Mouse (Mus musculus): Measurements from ENCODE around the gene Dnaaf5. TPM values are rescaled to one million over a fixed set of nuclear protein-coding genes. Genes with fewer than 3 reads are reported as not detected.

Dnaaf5 gene
- polyA plus RNA-seq, 2 experiments from 2014 or later, result 8.2 to 16.0 TPM

GRCm38 (mm10) chr5:139199636-139199994 lies 49.6 kb downstream of the Dnaaf5 start:
- ATAC-seq, result no peak

GRCm38 (mm10) chr5:139199995-139200769 lies 50.2 kb downstream of the Dnaaf5 start, which contains the start of gene Sun1:
Sun1 (plus strand) TSS chr5:139200637.
- peak; percentile 87 for ATAC-seq

- ATAC-seq, result peak; percentile 24
Measured at GRCm38 (mm10) chr5:139200770-139201569, 50.9 kb downstream of the Dnaaf5 start.

- ATAC-seq, result no peak
Measured at GRCm38 (mm10) chr5:139202127-139202526, 52.1 kb downstream of the Dnaaf5 start.

- ATAC-seq, result no peak
Measured at GRCm38 (mm10) chr5:139203312-139203711, 53.3 kb downstream of the Dnaaf5 start.

- ATAC-seq, result no peak
Measured at GRCm38 (mm10) chr5:139206081-139206480, 56.1 kb downstream of the Dnaaf5 start.

- ATAC-seq, result peak; percentile 47
Measured at GRCm38 (mm10) chr5:139206525-139206924, 56.5 kb downstream of the Dnaaf5 start.

- no peak for ATAC-seq
Measured at GRCm38 (mm10) chr5:139208183-139208582, 58.2 kb downstream of the Dnaaf5 start.

GRCm38 (mm10) chr5:139208871-139209684 lies 59.1 kb downstream of the Dnaaf5 start:
- ATAC-seq, result no peak

- ATAC-seq, result no peak
Measured at GRCm38 (mm10) chr5:139209685-139210026, 59.6 kb downstream of the Dnaaf5 start.

GRCm38 (mm10) chr5:139211737-139212385 lies 61.8 kb downstream of the Dnaaf5 start:
- ATAC-seq, result no peak

GRCm38 (mm10) chr5:139214298-139214697 lies 64.3 kb downstream of the Dnaaf5 start:
- no peak for ATAC-seq

GRCm38 (mm10) chr5:139215184-139215583 lies 65.2 kb downstream of the Dnaaf5 start:
- no peak for ATAC-seq

GRCm38 (mm10) chr5:139216121-139216520 lies 66.1 kb downstream of the Dnaaf5 start:
- ATAC-seq, result no peak

GRCm38 (mm10) chr5:139216774-139217173 lies 66.8 kb downstream of the Dnaaf5 start:
- no peak for ATAC-seq

- no peak for ATAC-seq
Measured at GRCm38 (mm10) chr5:139220006-139220515, 70.0 kb downstream of the Dnaaf5 start.

- ATAC-seq, result no peak
Measured at GRCm38 (mm10) chr5:139220610-139221009, 70.6 kb downstream of the Dnaaf5 start.

- ATAC-seq, result no peak
Measured at GRCm38 (mm10) chr5:139223331-139223730, 73.3 kb downstream of the Dnaaf5 start.

GRCm38 (mm10) chr5:139227236-139227635 lies 77.2 kb downstream of the Dnaaf5 start:
- no peak for ATAC-seq

GRCm38 (mm10) chr5:139227645-139228044 lies 77.6 kb downstream of the Dnaaf5 start:
- no peak for ATAC-seq

- ATAC-seq, result no peak
Measured at GRCm38 (mm10) chr5:139228318-139228717, 78.3 kb downstream of the Dnaaf5 start.

GRCm38 (mm10) chr5:139229716-139230115 lies 79.7 kb downstream of the Dnaaf5 start:
- no peak for ATAC-seq

Measured in CD4-positive, CD25-positive, alpha-beta regulatory T cell, adult 4 months (primary cell).